Mouse (Mus musculus) midbrain, embryonic 13.5 days (tissue): ENCODE data around the gene Senp1. TPM values are rescaled to one million over a fixed set of nuclear protein-coding genes. Genes with fewer than 3 reads are reported as not detected.
A peak's percentile ranks its signal among the peaks of the same experiment; 100 is the strongest.

Source experiments
- ATAC-seq: fragments of 200-750 bp; cut with Nextera tagmentation; 2 replicates; pipeline ENCODE4 v1.8.0; 2017; ENCODE audit warnings: mild to moderate bottlenecking, moderate TSS enrichment, moderate library complexity
- H3K27ac ChIP-seq: fragments of 300-500 bp; sonication (generic); 2 replicates; pipeline ENCODE4 v1.5.1; 2015; ENCODE audit warnings: inconsistent platforms, mild to moderate bottlenecking, moderate library complexity
- H3K27me3 ChIP-seq: fragments of 300-500 bp; sonication (generic); 2 replicates; pipeline ENCODE4 v1.6.1; 2015; ENCODE audit warnings: mild to moderate bottlenecking, inconsistent platforms
- H3K36me3 ChIP-seq: fragments of 300-500 bp; sonication (generic); 2 replicates; pipeline ENCODE4 v1.6.1; 2015; ENCODE audit warnings: mild to moderate bottlenecking, inconsistent platforms
- H3K4me1 ChIP-seq: fragments of 300-500 bp; sonication (generic); replicated peaks from 2 replicates; pipeline ENCODE4 v1.6.1; 2015; ENCODE audit warnings: inconsistent platforms
- H3K4me2 ChIP-seq: fragments of 300-500 bp; sonication (generic); replicated peaks from 2 replicates; pipeline ENCODE4 v1.6.1; 2015; ENCODE audit warnings: moderate library complexity, mild to moderate bottlenecking, inconsistent platforms
- H3K4me3 ChIP-seq: fragments of 300-500 bp; sonication (generic); replicated peaks from 2 replicates; pipeline ENCODE4 v1.5.1; 2015; ENCODE audit warnings: mild to moderate bottlenecking, inconsistent platforms
- H3K9ac ChIP-seq: fragments of 300-500 bp; sonication (generic); replicated peaks from 2 replicates; pipeline ENCODE4 v1.6.1; 2015; ENCODE audit warnings: mild to moderate bottlenecking, inconsistent platforms
- H3K9me3 ChIP-seq: fragments of 300-500 bp; sonication (generic); 2 replicates; pipeline ENCODE4 v1.6.1; 2016; ENCODE audit warnings: mild to moderate bottlenecking, inconsistent platforms
- WGBS: fragments of 180-500 bp; shearing (Covaris S2); methylation state at CpG from one replicate; pipeline ENCODE4 v1.1.7; 2015; 5-methylcytosine and 5-hydroxymethylcytosine counted together
- polyA plus RNA-seq: library from polyadenylated mRNA; unstranded; fragments of >200 nt; fragmentation: Nextera tagmentation; extraction: Ambion mirVana; gene quantifications from 2 replicates; pipeline ENCODE4 v1.2.1, GENCODE M21; 2015

Senp1 gene
- polyA plus RNA-seq, 1 experiment from 2014 or later: 27.6 TPM

GRCm38 (mm10) chr15:98036578-98036977 lies 57.0 kb downstream of the Senp1 start:
- ATAC-seq: no peak
- no peak overlapping the region for H3K27ac ChIP-seq
- H3K9ac ChIP-seq: no peak overlapping the region
- peaks cover 52% of the 10 kb centered on the region for H3K36me3 ChIP-seq
- 96% methylated on average over 5 of the region's 5 CpGs for WGBS
- H3K9me3 ChIP-seq: no peaks in the 10 kb centered on the region
- no peaks in the 10 kb centered on the region for H3K27me3 ChIP-seq
- peaks cover 9% of the 10 kb centered on the region for H3K4me1 ChIP-seq
- H3K4me2 ChIP-seq: no peak overlapping the region
- H3K4me3 ChIP-seq: no peak overlapping the region

- Histone ChIP-seq H3K27me3 (no peaks in the 10 kb centered on the region), H3K27ac (no peak overlapping the region), H3K36me3 (peaks cover 38% of the 10 kb centered on the region), H3K9ac (peak overlapping the region; percentile 20; the same call in 1 of the 2 replicates), H3K4me1 (peaks cover 13% of the 10 kb centered on the region), H3K4me3 (no peak overlapping the region), H3K9me3 (no peaks in the 10 kb centered on the region), H3K4me2 (no peak overlapping the region)
- no peak for ATAC-seq
- 9% methylated on average over 3 of the region's 3 CpGs for WGBS
Measured at GRCm38 (mm10) chr15:98035076-98035755, 58.3 kb downstream of the Senp1 start.

GRCm38 (mm10) chr15:98033233-98033748 lies 60.3 kb downstream of the Senp1 start:
- H3K9me3 ChIP-seq: no peaks in the 10 kb centered on the region
- ATAC-seq: 0 out of 2 replicates have a peak, but pooled peaks have one; percentile 6
- H3K27ac ChIP-seq: no peak overlapping the region
- no peaks in the 10 kb centered on the region for H3K27me3 ChIP-seq
- no peak overlapping the region for H3K4me3 ChIP-seq
- WGBS: 71% methylated on average over 9 of the region's 9 CpGs
- peaks cover 14% of the 10 kb centered on the region for H3K4me1 ChIP-seq
- H3K9ac ChIP-seq: no peak overlapping the region
- H3K36me3 ChIP-seq: peaks cover 22% of the 10 kb centered on the region
- H3K4me2 ChIP-seq: no peak overlapping the region

GRCm38 (mm10) chr15:98029798-98030197 lies 63.7 kb downstream of the Senp1 start:
- no peak for ATAC-seq
- H3K4me2 ChIP-seq: no peak overlapping the region
- no peaks in the 10 kb centered on the region; the same call in 1 of the 2 replicates for H3K36me3 ChIP-seq
- H3K4me3 ChIP-seq: no peak overlapping the region
- no peak overlapping the region for H3K27ac ChIP-seq
- no peaks in the 10 kb centered on the region for H3K27me3 ChIP-seq
- peaks cover 30% of the 10 kb centered on the region for H3K4me1 ChIP-seq
- H3K9me3 ChIP-seq: no peaks in the 10 kb centered on the region
- no peak overlapping the region for H3K9ac ChIP-seq
- 72% methylated on average over 6 of the region's 6 CpGs for WGBS

GRCm38 (mm10) chr15:98026967-98027904 lies 66.3 kb downstream of the Senp1 start:
- 35% methylated on average over 12 of the region's 12 CpGs for WGBS
- Histone ChIP-seq H3K27ac (no peak overlapping the region), H3K27me3 (no peaks in the 10 kb centered on the region), H3K9me3 (no peaks in the 10 kb centered on the region), H3K4me3 (no peak overlapping the region), H3K4me1 (peaks cover 30% of the 10 kb centered on the region), H3K4me2 (no peak overlapping the region), H3K36me3 (no peaks in the 10 kb centered on the region), H3K9ac (0 out of 2 replicates have a peak overlapping the region, but pooled peaks have one; percentile 0)
- 0 out of 2 replicates have a peak, but pooled peaks have one; percentile 11 for ATAC-seq

- no peaks in the 10 kb centered on the region for H3K27me3 ChIP-seq
- no peaks in the 10 kb centered on the region for H3K9me3 ChIP-seq
- no peak overlapping the region for H3K27ac ChIP-seq
- 36% methylated on average over 4 of the region's 4 CpGs for WGBS
- no peaks in the 10 kb centered on the region for H3K36me3 ChIP-seq
- no peak overlapping the region for H3K4me3 ChIP-seq
- peaks cover 26% of the 10 kb centered on the region for H3K4me1 ChIP-seq
- H3K4me2 ChIP-seq: no peak overlapping the region
- ATAC-seq: no peak
- no peak overlapping the region for H3K9ac ChIP-seq
Measured at GRCm38 (mm10) chr15:98025611-98026010, 67.9 kb downstream of the Senp1 start.

- Histone ChIP-seq H3K9me3 (no peaks in the 10 kb centered on the region), H3K4me2 (no peak overlapping the region), H3K27me3 (no peaks in the 10 kb centered on the region), H3K4me1 (peaks cover 23% of the 10 kb centered on the region), H3K27ac (no peak overlapping the region), H3K4me3 (no peak overlapping the region), H3K36me3 (no peaks in the 10 kb centered on the region), H3K9ac (no peak overlapping the region)
- ATAC-seq: no peak
- 23% methylated on average over 3 of the region's 3 CpGs for WGBS
Measured at GRCm38 (mm10) chr15:98023137-98023536, 70.4 kb downstream of the Senp1 start.

- H3K4me2 ChIP-seq: no peak overlapping the region
- H3K27me3 ChIP-seq: no peaks in the 10 kb centered on the region
- no peak overlapping the region for H3K4me3 ChIP-seq
- no peaks in the 10 kb centered on the region for H3K9me3 ChIP-seq
- no peak overlapping the region for H3K9ac ChIP-seq
- WGBS: 75% methylated on average over 2 of the region's 2 CpGs
- no peak for ATAC-seq
- peaks cover 11% of the 10 kb centered on the region; the same call in 1 of the 2 replicates for H3K4me1 ChIP-seq
- no peaks in the 10 kb centered on the region for H3K36me3 ChIP-seq
- H3K27ac ChIP-seq: no peak overlapping the region
Measured at GRCm38 (mm10) chr15:98021886-98022285, 71.7 kb downstream of the Senp1 start.

GRCm38 (mm10) chr15:98019047-98019446 lies 74.5 kb downstream of the Senp1 start:
- Histone ChIP-seq H3K27ac (no peak overlapping the region), H3K9me3 (no peaks in the 10 kb centered on the region), H3K4me2 (no peak overlapping the region), H3K4me3 (no peak overlapping the region), H3K36me3 (no peaks in the 10 kb centered on the region), H3K9ac (no peak overlapping the region), H3K27me3 (no peaks in the 10 kb centered on the region), H3K4me1 (no peaks in the 10 kb centered on the region)
- WGBS: 74% methylated on average over 3 of the region's 3 CpGs
- ATAC-seq: no peak

- WGBS: 85% methylated on average over 4 of the region's 4 CpGs
- no peaks in the 10 kb centered on the region for H3K36me3 ChIP-seq
Measured at GRCm38 (mm10) chr15:98017925-98018324, 75.6 kb downstream of the Senp1 start.

GRCm38 (mm10) chr15:98012810-98013209 lies 80.7 kb downstream of the Senp1 start:
- no peaks in the 10 kb centered on the region for H3K36me3 ChIP-seq
- H3K4me1 ChIP-seq: no peaks in the 10 kb centered on the region
- ATAC-seq: no peak
- no peaks in the 10 kb centered on the region for H3K9me3 ChIP-seq
- H3K9ac ChIP-seq: no peak overlapping the region
- H3K27ac ChIP-seq: no peak overlapping the region
- no peak overlapping the region for H3K4me2 ChIP-seq
- H3K27me3 ChIP-seq: no peaks in the 10 kb centered on the region
- WGBS: 58% methylated on average over 6 of the region's 6 CpGs
- no peak overlapping the region for H3K4me3 ChIP-seq

More at GRCm38 (mm10) chr15:98017925-98018324, 75.6 kb downstream of the Senp1 start:
- no peaks in the 10 kb centered on the region for H3K27me3 ChIP-seq
- H3K9ac ChIP-seq: no peak overlapping the region
- H3K4me3 ChIP-seq: no peak overlapping the region
- H3K27ac ChIP-seq: no peak overlapping the region
- no peak overlapping the region for H3K4me2 ChIP-seq
- no peaks in the 10 kb centered on the region for H3K4me1 ChIP-seq
- no peak for ATAC-seq
- H3K9me3 ChIP-seq: no peaks in the 10 kb centered on the region

GRCm38 (mm10) chr15:98005181-98005580 lies 88.4 kb downstream of the Senp1 start:
- peak overlapping the region; percentile 52 for H3K4me3 ChIP-seq
- peaks cover 53% of the 10 kb centered on the region for H3K4me1 ChIP-seq
- H3K36me3 ChIP-seq: no peaks in the 10 kb centered on the region
- 6% methylated on average over 11 of the region's 11 CpGs for WGBS
- H3K4me2 ChIP-seq: peak overlapping the region; percentile 87
- no peak for ATAC-seq
- H3K27ac ChIP-seq: no peak overlapping the region
- peaks cover 31% of the 10 kb centered on the region for H3K27me3 ChIP-seq
- H3K9ac ChIP-seq: peak overlapping the region; percentile 68
- H3K9me3 ChIP-seq: no peaks in the 10 kb centered on the region
